Mouse (Mus musculus) thymus, adult 18-20 months (tissue): ENCODE measurements around the gene 1810062G17Rik.
A peak's percentile ranks its signal among the peaks of the same experiment; 100 is the strongest.

Source experiments
- DNase-seq, 2 experiments: peaks; one replicate each; pipeline ENCODE4 v3.0.0; 2022; ENCODE audit warnings: mixed read lengths in 2 of 2

The 1810062G17Rik gene

GRCm38 (mm10) chr3:36478776-36479175 is 3.0 kb downstream of the 1810062G17Rik start:
- no peak for DNase-seq

- DNase-seq: no peak
These were observed 4.7 kb downstream of the 1810062G17Rik start for GRCm38 (mm10) chr3:36480486-36480885.

DNA sequence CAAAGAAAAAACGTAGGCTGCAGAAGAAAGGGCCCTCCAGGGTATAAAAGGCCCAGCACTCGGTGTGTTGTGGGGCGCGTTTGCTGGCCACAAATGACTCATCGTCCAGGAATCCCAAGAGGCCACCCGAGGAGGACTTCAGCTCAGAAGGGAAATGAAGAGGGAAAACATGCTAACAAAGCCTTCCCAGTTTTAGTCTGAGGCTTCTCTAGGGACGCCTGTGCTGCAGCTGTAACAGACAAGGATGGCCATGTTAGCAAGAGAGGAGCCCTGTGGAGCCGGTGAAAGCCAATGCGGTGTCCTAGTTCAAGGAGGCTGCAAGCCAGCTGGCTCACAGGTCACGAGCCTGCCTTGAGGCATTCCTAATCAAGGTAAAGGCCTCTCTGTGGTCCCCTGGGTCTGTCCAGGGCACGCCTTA is 6.0 kb downstream of the 1810062G17Rik start:
- no peak for DNase-seq

DNA sequence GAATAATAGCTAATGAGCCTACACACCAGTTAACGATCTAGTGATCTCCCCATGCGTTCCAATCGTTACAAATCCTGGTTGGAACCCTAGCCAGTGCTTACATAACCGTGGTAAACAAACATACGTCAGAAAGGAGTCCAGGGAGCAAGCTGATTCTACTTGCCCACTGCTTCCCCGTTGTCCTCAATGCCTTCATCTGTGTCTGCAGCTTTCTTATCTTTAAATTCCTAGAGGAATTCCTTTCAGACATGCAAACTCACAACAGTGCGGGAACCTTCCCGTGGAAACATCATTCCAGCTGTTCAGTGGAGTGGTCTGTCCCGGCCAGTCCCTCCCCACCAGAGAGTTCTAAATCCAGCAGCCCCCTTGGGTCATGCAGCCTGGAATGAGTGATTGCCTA is 7.2 kb downstream of the 1810062G17Rik start:
- DNase-seq: no peak

DNA sequence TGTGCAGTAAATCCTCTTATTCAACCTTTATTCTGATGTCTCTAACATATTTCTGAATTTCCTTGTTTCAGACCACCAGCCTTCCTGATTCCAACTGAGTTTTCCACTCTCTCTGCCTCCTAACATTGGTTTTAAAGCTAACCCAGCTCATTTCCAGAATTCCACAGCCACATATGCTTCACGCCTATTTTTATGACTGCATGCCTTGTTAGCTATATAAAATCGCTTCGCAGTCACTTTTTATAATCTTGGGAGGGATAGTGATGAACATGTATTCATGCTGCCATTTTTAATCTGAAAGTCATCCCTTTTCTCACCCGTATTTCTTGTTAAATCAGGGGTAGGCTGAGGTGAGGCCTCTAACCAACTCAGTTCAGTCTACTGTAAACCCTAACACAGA is 8.6 kb downstream of the 1810062G17Rik start:
- DNase-seq: no peak

DNA sequence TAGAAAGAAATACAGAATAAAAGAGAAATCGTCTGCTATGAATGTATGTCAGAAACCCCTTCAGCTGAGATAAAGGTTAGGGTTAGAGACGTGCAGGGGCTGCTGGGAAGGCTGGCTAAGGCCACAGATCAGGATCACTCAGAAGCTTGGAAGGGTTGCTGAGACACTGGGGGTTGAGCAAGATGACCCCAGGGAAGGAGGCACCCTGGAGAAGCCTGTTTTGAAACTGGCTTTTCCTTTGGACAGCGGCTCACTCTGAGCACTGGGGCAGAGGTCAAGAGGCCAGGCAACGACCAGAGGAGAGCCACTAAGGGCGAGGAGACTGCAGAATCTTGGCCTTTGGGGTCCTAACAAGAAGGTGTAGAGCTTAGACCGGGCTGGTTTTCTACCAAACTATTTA is 10.4 kb downstream of the 1810062G17Rik start:
- no peak for DNase-seq

- DNase-seq: no peak
These were observed 11.1 kb downstream of the 1810062G17Rik start for GRCm38 (mm10) chr3:36486881-36487280.

DNA sequence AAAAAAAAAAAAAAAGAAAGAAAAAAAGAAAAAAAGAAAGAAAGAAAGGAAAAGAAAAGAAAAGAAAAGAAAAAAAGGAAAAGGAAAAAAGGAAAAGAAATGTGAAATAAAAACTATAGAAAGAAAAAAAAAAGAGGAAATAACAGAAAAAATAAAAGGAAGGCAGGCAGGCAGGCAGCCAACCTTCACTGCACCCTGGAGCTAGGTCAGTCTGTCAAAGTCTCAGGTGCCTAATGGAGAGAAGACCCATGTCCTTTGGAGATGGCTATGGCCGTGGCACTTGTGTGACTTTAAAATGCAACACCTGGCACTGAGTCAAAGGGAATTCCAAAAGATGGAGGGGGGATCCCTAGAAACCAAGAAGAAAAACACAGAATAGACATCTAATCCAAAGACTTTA is 12.6 kb downstream of the 1810062G17Rik start:
- DNase-seq: no peak

DNA sequence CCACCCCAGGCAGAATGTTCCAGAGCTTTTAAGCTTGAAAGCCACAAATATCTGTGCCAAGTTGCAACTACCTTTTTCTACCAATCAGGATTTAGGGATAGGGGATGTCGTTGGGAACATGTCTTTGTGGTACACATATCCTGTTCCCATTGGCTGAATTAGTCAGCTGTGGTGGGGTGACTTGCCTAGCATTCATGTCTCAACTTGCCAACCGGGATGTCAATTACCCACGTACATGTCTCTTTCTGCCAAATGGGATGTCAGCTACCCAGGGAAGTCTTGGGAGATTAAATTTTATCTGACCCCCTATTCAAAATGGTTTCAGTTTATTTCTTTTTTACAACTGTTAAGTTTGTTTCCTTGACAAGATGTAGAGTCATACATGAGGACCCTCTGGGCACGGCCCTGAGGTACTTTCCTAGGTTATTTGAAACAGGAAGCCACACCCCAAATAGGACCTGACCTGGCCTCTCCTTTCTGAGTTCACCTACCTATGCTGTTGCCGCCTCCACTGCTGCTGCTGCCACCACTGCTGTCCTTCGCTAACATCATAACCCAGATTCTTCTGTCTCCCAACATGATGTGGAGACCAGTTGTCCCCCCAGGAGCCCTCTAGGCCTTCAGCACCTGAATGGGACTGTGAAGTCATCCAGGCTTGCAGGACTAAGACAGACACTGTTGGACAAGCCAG is 13.3 kb downstream of the 1810062G17Rik start:
- no peak for DNase-seq

- DNase-seq: no peak
These were observed 13.8 kb downstream of the 1810062G17Rik start for GRCm38 (mm10) chr3:36489590-36489910.

- DNase-seq: no peak
These were observed 15.8 kb downstream of the 1810062G17Rik start for GRCm38 (mm10) chr3:36491535-36491934.

DNA sequence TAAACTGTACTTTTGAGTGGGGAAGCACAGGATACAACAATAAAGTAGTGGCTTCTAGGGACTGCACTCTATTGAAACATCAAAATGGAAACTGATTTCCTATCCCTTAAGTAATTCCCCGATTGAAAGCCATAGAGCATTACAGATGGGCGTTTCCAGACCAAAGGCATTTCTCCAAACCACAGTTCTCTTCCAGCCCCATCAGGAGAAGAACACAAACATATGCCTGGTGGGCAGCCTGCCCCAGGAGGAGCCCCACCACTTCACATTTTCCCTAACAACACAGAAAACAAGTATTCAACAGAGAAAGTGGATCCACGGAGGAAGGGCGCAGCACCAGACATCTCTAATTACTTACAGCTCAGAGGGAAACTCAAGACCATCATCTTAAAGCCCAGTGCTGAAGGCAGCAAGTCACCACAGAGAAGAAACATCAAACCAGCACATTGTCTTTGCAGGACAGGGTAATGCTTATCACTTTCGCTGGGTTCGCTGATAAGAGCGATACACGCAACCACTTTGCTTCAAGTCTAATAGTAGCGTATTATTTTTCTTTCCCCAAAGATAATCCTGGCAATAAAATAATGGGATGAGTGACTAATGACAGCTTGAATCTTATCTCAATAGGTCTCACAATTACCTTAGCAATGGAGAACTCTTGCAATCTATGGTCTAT is 17.1 kb downstream of the 1810062G17Rik start:
- DNase-seq: no peak

GRCm38 (mm10) chr3:36493641-36494283 is 18.0 kb downstream of the 1810062G17Rik start:
- no peak for DNase-seq

- DNase-seq: no peak
These were observed 18.9 kb downstream of the 1810062G17Rik start for GRCm38 (mm10) chr3:36494613-36495012.

GRCm38 (mm10) chr3:36495436-36495835 is 19.7 kb downstream of the 1810062G17Rik start:
- peak; percentile 56 to 57 for DNase-seq

GRCm38 (mm10) chr3:36496273-36496672 is 20.5 kb downstream of the 1810062G17Rik start:
- no peak for DNase-seq

GRCm38 (mm10) chr3:36496746-36497145 is 21.0 kb downstream of the 1810062G17Rik start:
- peak in 1 of 2 experiments; percentile 26 for DNase-seq

DNA sequence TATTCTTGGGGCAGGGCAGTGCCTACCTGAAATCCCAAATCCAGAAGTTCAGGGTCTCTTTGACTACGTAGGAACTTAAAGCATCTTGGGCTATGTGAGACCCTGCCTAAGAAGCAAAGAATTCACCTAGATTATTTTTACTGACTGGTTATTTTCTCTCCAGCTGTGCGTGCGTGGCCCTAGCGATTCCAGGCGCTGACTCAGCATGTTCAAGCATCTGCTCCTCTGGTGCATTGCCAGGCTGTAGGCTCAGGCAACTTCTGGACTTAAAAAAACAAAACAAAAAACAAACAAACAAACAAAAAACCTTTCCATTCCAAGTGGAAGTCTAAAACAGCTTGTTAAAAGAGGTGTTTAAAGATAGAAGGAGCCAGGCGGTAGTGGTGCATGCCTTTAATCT is 22.5 kb downstream of the 1810062G17Rik start:
- no peak for DNase-seq

- no peak for DNase-seq
These were observed 23.7 kb downstream of the 1810062G17Rik start for GRCm38 (mm10) chr3:36499418-36499817.

DNA sequence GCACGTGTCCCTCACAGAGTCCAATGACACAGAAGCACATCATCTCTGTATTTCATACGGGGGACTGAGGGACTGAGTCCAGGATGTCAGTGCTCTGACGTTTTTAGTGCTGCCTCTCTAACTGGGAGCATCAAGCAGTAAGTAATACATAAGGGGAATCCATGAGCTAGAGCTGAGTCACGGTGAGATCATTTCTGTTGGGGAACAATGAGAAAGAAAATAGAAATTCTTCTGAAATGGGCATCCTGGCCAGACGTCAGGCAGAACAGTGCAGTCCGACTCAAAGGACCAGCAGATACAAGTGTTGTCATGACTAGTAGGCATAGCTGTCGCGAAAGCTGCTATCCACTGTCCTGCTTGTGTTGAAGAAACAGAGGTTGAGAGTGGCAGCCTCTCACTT is 25.2 kb downstream of the 1810062G17Rik start:
- no peak for DNase-seq

DNA sequence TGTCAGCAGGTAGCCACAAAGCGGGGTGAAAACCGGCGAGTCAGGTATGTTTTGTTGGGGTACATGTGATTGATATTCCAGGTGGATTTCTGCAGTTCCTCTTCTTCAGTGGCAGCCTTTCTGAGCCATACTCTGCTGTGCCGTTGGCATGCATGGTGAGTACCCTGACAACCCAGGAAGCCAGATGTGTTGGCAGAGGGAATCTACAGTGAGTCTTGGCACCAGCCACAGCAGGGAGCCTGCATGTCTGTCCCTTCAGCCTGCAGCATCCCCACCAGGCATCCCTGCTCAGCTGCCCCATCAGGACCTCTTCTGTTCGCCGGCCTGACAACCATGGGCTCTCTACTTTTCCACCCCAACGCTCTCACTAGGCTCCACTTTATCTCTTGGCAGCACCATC is 25.8 kb downstream of the 1810062G17Rik start:
- DNase-seq: no peak

- DNase-seq: no peak
These were observed 29.6 kb downstream of the 1810062G17Rik start for GRCm38 (mm10) chr3:36505306-36505705.

DNA sequence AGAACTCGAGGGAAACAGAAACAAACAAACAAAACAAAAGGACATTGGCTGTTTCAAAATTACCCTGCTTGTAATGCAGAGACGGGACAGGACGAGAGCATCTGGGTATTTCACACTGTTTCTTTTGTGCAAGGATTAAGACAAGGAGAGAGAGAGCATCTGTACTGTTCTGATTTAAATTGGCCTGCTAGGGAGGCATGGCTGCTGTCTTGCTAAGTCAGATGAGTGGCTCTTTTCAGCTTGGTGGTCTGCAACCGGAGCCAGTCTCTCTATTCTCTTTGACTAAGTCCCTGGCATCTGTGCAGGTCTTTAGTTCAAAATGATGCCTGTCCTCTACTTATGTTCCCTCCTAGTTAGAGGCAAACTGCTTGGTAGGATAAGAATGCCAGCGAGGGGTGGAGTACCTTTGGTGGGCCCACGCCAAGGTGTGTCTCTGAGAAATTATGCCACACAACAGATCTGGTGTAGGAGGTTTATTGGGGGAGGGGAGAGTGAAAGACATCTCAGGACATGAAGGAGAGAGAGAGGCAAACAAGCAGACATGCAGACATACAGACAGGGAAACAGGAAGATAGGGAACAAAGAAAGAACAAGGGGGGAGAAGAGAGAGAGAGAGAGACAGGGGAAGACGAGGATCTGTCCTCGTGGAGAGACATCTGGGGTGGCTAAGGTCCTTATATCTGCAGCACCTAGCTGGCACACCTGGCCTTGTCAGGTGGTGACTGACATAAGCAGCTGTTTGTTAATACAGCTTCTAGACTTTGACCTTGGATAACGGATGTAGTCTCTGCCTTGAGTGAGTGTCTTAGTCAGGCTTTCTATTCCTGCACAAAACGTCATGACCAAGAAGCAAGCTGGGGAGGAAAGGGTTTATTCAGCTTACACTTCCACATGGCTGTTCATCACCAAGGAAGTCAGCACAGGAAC is 30.3 kb downstream of the 1810062G17Rik start:
- DNase-seq: no peak
